In genomic region chr7:45370475-45371311, GRCm38 (mm10) we compare ENCODE assay signal across 8 mouse cellular contexts. TPM values are rescaled to one million over a fixed set of nuclear protein-coding genes. Genes with fewer than 3 reads are reported as not detected.
DNase-seq lines count a peak whose midpoint lies in the region; ATAC-seq and TF ChIP-seq lines count a peak whose summit lies in the region.

TSS of gene Lin7b (minus strand) at chr7:45370583.

- 0 out of 2 replicates have a peak within 1 kb of the TSS, but pooled peaks have one; percentile 4 for H3K9ac ChIP-seq in ES-Bruce4 (ENCODE audit: low read depth, poor library complexity, severe bottlenecking)
- H3K9ac ChIP-seq in forebrain, embryonic 15.5 days (replicated peaks) = peak within 1 kb of the TSS; percentile 54
- H3K9ac ChIP-seq in liver, embryonic 16.5 days (ENCODE audit: low read depth, low read length) = peak within 1 kb of the TSS; percentile 0; the same call in 1 of the 2 replicates
- H3K9ac ChIP-seq in neural tube, embryonic 13.5 days = peak within 1 kb of the TSS; percentile 70

- no peaks in the 10 kb centered on the region for H3K4me1 ChIP-seq in ES-Bruce4 (ENCODE audit: control insufficient read depth, insufficient read depth, low read length)
- H3K4me1 ChIP-seq in forebrain, embryonic 15.5 days = peaks cover 28% of the 10 kb centered on the region
- H3K4me1 ChIP-seq in liver, embryonic 16.5 days (ENCODE audit: control insufficient read depth, low read depth, low read length) = peaks cover 28% of the 10 kb centered on the region
- peaks cover 48% of the 10 kb centered on the region for H3K4me1 ChIP-seq in neural tube, embryonic 13.5 days (replicated peaks)

- no peak for TF ChIP-seq POLR2A in ES-Bruce4 (IDR thresholded peaks at IDR 0.05; ENCODE audit: insufficient read depth, low read length)

- H3K36me3 ChIP-seq in ES-Bruce4 (ENCODE audit: control insufficient read depth, insufficient read depth, low read length, poor library complexity, severe bottlenecking) = peaks cover 14% of the 10 kb centered on the region
- H3K36me3 ChIP-seq in forebrain, embryonic 15.5 days = peaks cover 30% of the 10 kb centered on the region
- H3K36me3 ChIP-seq in liver, embryonic 16.5 days (ENCODE audit: control insufficient read depth, insufficient read depth) = peaks cover 10% of the 10 kb centered on the region
- peaks cover 40% of the 10 kb centered on the region for H3K36me3 ChIP-seq in neural tube, embryonic 13.5 days

- H3K4me3 ChIP-seq in ES-Bruce4 (ENCODE audit: low read depth, low read length) = peak within 1 kb of the TSS; percentile 53
- peak within 1 kb of the TSS; percentile 51 for H3K4me3 ChIP-seq in forebrain, embryonic 15.5 days
- peak within 1 kb of the TSS; percentile 54 for H3K4me3 ChIP-seq in liver, embryonic 16.5 days (ENCODE audit: low read depth, low read length)
- H3K4me3 ChIP-seq in neural tube, embryonic 13.5 days = peak within 1 kb of the TSS; percentile 45

- no peaks in the 10 kb centered on the region for H3K9me3 ChIP-seq in ES-Bruce4 (replicated peaks; ENCODE audit: control insufficient read depth, insufficient read depth, low read length, poor library complexity, severe bottlenecking)
- no peaks in the 10 kb centered on the region for H3K9me3 ChIP-seq in forebrain, embryonic 15.5 days
- no peaks in the 10 kb centered on the region for H3K9me3 ChIP-seq in liver, embryonic 16.5 days (replicated peaks; ENCODE audit: control insufficient read depth, low read length)
- no peaks in the 10 kb centered on the region for H3K9me3 ChIP-seq in neural tube, embryonic 13.5 days

- DNase-seq in cerebellum, adult 11-12 months = peak; percentile 92
- peak; percentile 79 to 86 for DNase-seq in heart, postnatal 14 days
- DNase-seq in large intestine, adult 2 months (ENCODE audit: low read depth, low spot score) = peak; percentile 58
- DNase-seq in telencephalon, adult 2 months (ENCODE audit: low read depth, low spot score) = peak; percentile 90

- WGBS in forebrain, embryonic 15.5 days = 11% methylated on average over 28 of the region's 28 CpGs
- 9% methylated on average over 28 of the region's 28 CpGs for WGBS in large intestine, adult 2 months
- WGBS in liver, embryonic 16.5 days (ENCODE audit: insufficient replicate concordance) = 7% methylated on average over 28 of the region's 28 CpGs
- 10% methylated on average over 28 of the region's 28 CpGs for WGBS in neural tube, embryonic 13.5 days

- no peak for TF ChIP-seq CTCF in ES-Bruce4 (IDR thresholded peaks at IDR 0.05; ENCODE audit: low read depth, low read length)

- ATAC-seq in forebrain, embryonic 15.5 days (replicated peaks) = peak; percentile 39
- ATAC-seq in liver, embryonic 16.5 days (ENCODE audit: low read depth) = peak; percentile 76
- ATAC-seq in neural tube, embryonic 13.5 days (ENCODE audit: low read depth) = peak; percentile 32

- no peak within 1 kb of the TSS for H3K27ac ChIP-seq in ES-Bruce4 (ENCODE audit: insufficient read depth, low read length)
- H3K27ac ChIP-seq in forebrain, embryonic 15.5 days (replicated peaks) = no peak within 1 kb of the TSS
- no peak within 1 kb of the TSS for H3K27ac ChIP-seq in liver, embryonic 16.5 days (ENCODE audit: low read length)
- peak within 1 kb of the TSS; percentile 6; the same call in 1 of the 2 replicates for H3K27ac ChIP-seq in neural tube, embryonic 13.5 days (replicated peaks)

- no peak for TF ChIP-seq EP300 in ES-Bruce4 (IDR thresholded peaks at IDR 0.05; ENCODE audit: insufficient read depth, low read depth, low read length)

- H3K27me3 ChIP-seq in ES-Bruce4 (ENCODE audit: control insufficient read depth, insufficient read depth, low read length, poor library complexity, severe bottlenecking) = no peaks in the 10 kb centered on the region
- H3K27me3 ChIP-seq in forebrain, embryonic 15.5 days = peaks cover 10% of the 10 kb centered on the region; the same call in 1 of the 2 replicates
- peaks cover 34% of the 10 kb centered on the region for H3K27me3 ChIP-seq in liver, embryonic 16.5 days (ENCODE audit: control insufficient read depth, insufficient read depth, low read depth, low read length)
- H3K27me3 ChIP-seq in neural tube, embryonic 13.5 days = peaks cover 19% of the 10 kb centered on the region

- intact Hi-C loops in heart, postnatal 14 days (cut with DNase I) = no loop called here

- H3K4me2 ChIP-seq in forebrain, embryonic 15.5 days (replicated peaks) = peak within 1 kb of the TSS; percentile 89
- peak within 1 kb of the TSS; percentile 74 for H3K4me2 ChIP-seq in liver, embryonic 16.5 days (ENCODE audit: low read depth, low read length)
- H3K4me2 ChIP-seq in neural tube, embryonic 13.5 days = peak within 1 kb of the TSS; percentile 89

RNA-seq across cellular contexts. Expression of gene Lin7b, which starts in this region (rescaled TPM):
- 0.88 TPM in 1 of 2 replicates, not detected in the other for polyA plus RNA-seq in ES-Bruce4 (2011; ENCODE audit: insufficient read depth, insufficient read length, low read depth, missing spikeins)
- polyA plus RNA-seq in forebrain, embryonic 15.5 days (2015; fragmentation: Nextera tagmentation; extraction: Ambion mirVana) = 9.1 and 10.5 TPM in 2 replicates
- total RNA-seq in heart, postnatal 14 days (2021) = under 1 TPM; 0.90 to 0.96 TPM
- polyA plus RNA-seq in large intestine, adult 2 months (2012; rRNA removed) = 4.5 and 7.9 TPM in 2 replicates
- not detected in 2 replicates for polyA plus RNA-seq in liver, embryonic 16.5 days (2015; fragmentation: Nextera tagmentation; extraction: Ambion mirVana)
- 11.1 and 11.6 TPM in 2 replicates for polyA plus RNA-seq in neural tube, embryonic 13.5 days (2015; fragmentation: Nextera tagmentation; extraction: Ambion mirVana)

Comparison
In these comparisons a context has a peak if more than half of its experiments do, and no peak if none do; other contexts are left out.
1. Peak in DNase-seq in heart, postnatal 14 days; RNA of the gene not detected or under 1 TPM.
2. Peak in ATAC-seq, H3K4me3 ChIP-seq, H3K9ac ChIP-seq and H3K4me2 ChIP-seq in liver, embryonic 16.5 days; RNA of the gene not detected or under 1 TPM.
3. H3K9ac ChIP-seq: peak in every context shown above with its lines; median percentile 70 in neural tube, embryonic 13.5 days; 54 in forebrain, embryonic 15.5 days; 4 in ES-Bruce4; 0 in liver, embryonic 16.5 days.